Mouse (Mus musculus) stomach, embryonic 16.5 days (tissue): ENCODE data around the gene Olfr835. TPM values are rescaled to one million over a fixed set of nuclear protein-coding genes. Genes with fewer than 3 reads are reported as not detected.

Experiments
- ATAC-seq: fragments of 200-750 bp; cut with Nextera tagmentation; 2 replicates; pipeline ENCODE4 v1.8.0; 2017; ENCODE audit warnings: moderate number of reproducible peaks, moderate TSS enrichment; ENCODE audit not compliant: insufficient read depth, low FRiP score
- H3K27ac ChIP-seq: fragments of 300-500 bp; sonication (generic); 2 replicates; pipeline ENCODE4 v1.5.1; 2014; ENCODE audit warnings: low read length
- H3K27me3 ChIP-seq: fragments of 300-500 bp; sonication (generic); 2 replicates; pipeline ENCODE4 v1.6.1; 2014; ENCODE audit warnings: low read length, control low read depth, mixed read lengths; ENCODE audit not compliant: control insufficient read depth, insufficient read depth
- H3K36me3 ChIP-seq: fragments of 300-500 bp; sonication (generic); 2 replicates; pipeline ENCODE4 v1.6.1; 2014; ENCODE audit warnings: low read length; ENCODE audit not compliant: control insufficient read depth, insufficient read depth
- H3K4me1 ChIP-seq: fragments of 300-500 bp; sonication (generic); 2 replicates; pipeline ENCODE4 v1.6.1; 2014; ENCODE audit warnings: low read length, control low read depth, mixed read lengths; ENCODE audit not compliant: control insufficient read depth, insufficient read depth
- H3K4me2 ChIP-seq: fragments of 300-500 bp; sonication (generic); 2 replicates; pipeline ENCODE4 v1.6.1; 2014; ENCODE audit warnings: low read depth, low read length, mixed read lengths
- H3K4me3 ChIP-seq: fragments of 300-500 bp; sonication (generic); replicated peaks from 2 replicates; pipeline ENCODE4 v1.5.1; 2014; ENCODE audit warnings: mild to moderate bottlenecking, low read length
- H3K9ac ChIP-seq: fragments of 300-500 bp; sonication (generic); 2 replicates; pipeline ENCODE4 v1.6.1; 2014; ENCODE audit warnings: low read length
- H3K9me3 ChIP-seq: fragments of 300-500 bp; sonication (generic); replicated peaks from 2 replicates; pipeline ENCODE4 v1.6.1; 2016; ENCODE audit warnings: low read length, control low read depth; ENCODE audit not compliant: control insufficient read depth
- WGBS: fragments of 180-500 bp; shearing (Covaris S2); extraction: QIAGEN DNeasy Blood & Tissue Kit; methylation state at CpG from one replicate; pipeline ENCODE4 v1.1.7; 2014; 5-methylcytosine and 5-hydroxymethylcytosine counted together
- polyA plus RNA-seq: library from polyadenylated mRNA; unstranded; fragments of >200 nt; fragmentation: Nextera tagmentation; extraction: Ambion mirVana; gene quantifications from 2 replicates; pipeline ENCODE4 v1.2.1, GENCODE M21; 2015

The Olfr835 gene
- polyA plus RNA-seq, result not detected in 2 replicates

DNA sequence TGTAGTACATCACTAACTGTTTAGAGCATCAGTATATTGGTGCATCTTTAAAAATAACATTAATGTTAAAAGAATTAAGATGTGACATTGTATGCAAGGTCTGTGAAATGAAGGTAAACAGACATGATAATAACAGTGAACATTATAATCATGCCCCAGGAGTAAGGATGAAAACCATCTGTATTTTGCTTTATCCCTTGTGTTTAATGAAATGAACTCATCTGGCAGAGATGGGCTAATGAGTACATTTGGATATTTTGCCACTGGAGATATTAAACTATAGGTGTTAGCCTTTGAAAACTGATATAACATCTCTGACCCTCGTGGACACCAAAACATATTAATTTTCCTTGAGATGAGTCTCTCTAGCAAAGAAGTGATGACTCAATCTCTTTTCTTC is at the start of gene Olfr835:
TSS of gene Olfr835 (plus strand) at position 301 of the 400 bp plus-strand sequence.
- WGBS, result 58% methylated on average over 1 of the region's 1 CpGs

DNA sequence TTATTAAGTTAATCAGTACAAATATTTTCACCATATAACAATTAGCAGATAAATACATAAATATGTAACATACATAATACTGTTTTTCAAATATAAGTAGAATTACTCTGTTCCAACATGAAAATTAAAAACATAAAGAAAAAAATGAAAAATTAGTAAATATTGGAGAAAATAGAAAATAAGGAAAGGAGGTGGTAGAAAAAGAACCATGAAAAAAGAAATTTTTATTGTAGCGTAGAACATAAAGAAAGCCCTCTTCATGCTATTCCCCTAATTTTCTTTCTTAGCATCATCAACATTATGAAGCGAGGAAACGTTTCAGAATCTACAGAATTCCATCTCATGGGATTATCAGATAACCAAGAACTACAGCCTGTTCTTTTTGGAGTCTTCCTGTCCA is 44.8 kb upstream of the Olfr835 start, which contains the start of gene Olfr834:
TSS of gene Olfr834 (plus strand) at position 301 of the 400 bp plus-strand sequence.
- H3K4me2 ChIP-seq, result no peak within 1 kb of the TSS
- no peak within 1 kb of the TSS for H3K27ac ChIP-seq
- no peaks in the 10 kb centered on the region for H3K4me1 ChIP-seq
- 84% methylated on average over 3 of the region's 3 CpGs for WGBS
- no peaks in the 10 kb centered on the region for H3K27me3 ChIP-seq
- no peaks in the 10 kb centered on the region for H3K36me3 ChIP-seq
- no peaks in the 10 kb centered on the region for H3K9me3 ChIP-seq
- H3K9ac ChIP-seq, result no peak within 1 kb of the TSS
- no peak within 1 kb of the TSS for H3K4me3 ChIP-seq
- ATAC-seq, result no peak

More for the DNA sequence above, at the start of gene Olfr835:
- Histone ChIP-seq H3K27me3 (no peaks in the 10 kb centered on the region), H3K4me1 (no peaks in the 10 kb centered on the region), H3K36me3 (no peaks in the 10 kb centered on the region), H3K9ac (no peak within 1 kb of the TSS), H3K9me3 (0 out of 2 replicates have a peak, but pooled peaks cover 4% of the 10 kb centered on the region), H3K27ac (no peak within 1 kb of the TSS), H3K4me2 (no peak within 1 kb of the TSS), H3K4me3 (no peak within 1 kb of the TSS)
- no peak for ATAC-seq

GRCm38 (mm10) chr9:19084986-19085385 is 52.5 kb downstream of the Olfr835 start:
- Histone ChIP-seq H3K27ac (no peak overlapping the region), H3K4me2 (no peak overlapping the region), H3K9me3 (no peaks in the 10 kb centered on the region; the same call in none of the 2 replicates), H3K27me3 (no peaks in the 10 kb centered on the region), H3K36me3 (no peaks in the 10 kb centered on the region), H3K9ac (no peak overlapping the region), H3K4me3 (no peak overlapping the region), H3K4me1 (no peaks in the 10 kb centered on the region)
- 33% methylated on average over 3 of the region's 3 CpGs for WGBS
- ATAC-seq, result no peak

Other genes starting within 250 kb of the Olfr835 start
- not detected in 2 replicates for gene Olfr828, start 213.2 kb upstream of the Olfr835 start, polyA plus RNA-seq
- not detected in 2 replicates for gene Olfr829, start 177.8 kb upstream of the Olfr835 start, polyA plus RNA-seq
- gene Olfr830, start 158.0 kb upstream of the Olfr835 start, polyA plus RNA-seq, result not detected in 2 replicates
- gene Olfr832, start 95.6 kb upstream of the Olfr835 start, polyA plus RNA-seq, result not detected in 2 replicates
- not detected in 2 replicates for gene Olfr834, start 44.7 kb upstream of the Olfr835 start, polyA plus RNA-seq
- not detected in 2 replicates for gene Olfr836, start 87.6 kb downstream of the Olfr835 start, polyA plus RNA-seq
- not detected in 2 replicates for gene Olfr837, start 103.6 kb downstream of the Olfr835 start, polyA plus RNA-seq
- not detected in 2 replicates for gene Olfr839-ps1, start 144.6 kb downstream of the Olfr835 start, polyA plus RNA-seq
- gene Olfr843, start 219.3 kb downstream of the Olfr835 start, polyA plus RNA-seq, result not detected in 2 replicates